Mouse (Mus musculus) thymus, adult 2 months (tissue): ENCODE measurements around the gene D17Wsu92e. TPM values are rescaled to one million over a fixed set of nuclear protein-coding genes. Genes with fewer than 3 reads are reported as not detected.
A peak's percentile ranks its signal among the peaks of the same experiment; 100 is the strongest.
"Not testable (repeated sequence)": the region's sequence is repeated elsewhere in the genome, so short reads cannot be mapped to it uniquely, and the experiment has no call there.

Source experiments
- DNase-seq: peaks from one replicate; pipeline ENCODE4 v3.0.0; 2021
- H3K27ac ChIP-seq: fragments of 200-500 bp; 2 replicates; pipeline ENCODE4 v1.5.1; 2012; ENCODE audit warnings: low read length, control low read depth; ENCODE audit not compliant: control insufficient read depth, insufficient read depth
- H3K27me3 ChIP-seq: fragments of 200-500 bp; 2 replicates; pipeline ENCODE4 v1.6.1; 2012; ENCODE audit warnings: mild to moderate bottlenecking, low read length, moderate library complexity, mixed read lengths; ENCODE audit not compliant: control insufficient read depth, insufficient read depth
- H3K36me3 ChIP-seq: fragments of 200-500 bp; 2 replicates; pipeline ENCODE4 v1.6.1; 2012; ENCODE audit warnings: mild to moderate bottlenecking, low read length, moderate library complexity; ENCODE audit not compliant: control insufficient read depth, insufficient read depth
- H3K4me1 ChIP-seq: fragments of 200-500 bp; replicated peaks from 2 replicates; pipeline ENCODE4 v1.6.1; 2012; ENCODE audit warnings: low read length; ENCODE audit not compliant: control insufficient read depth, insufficient read depth
- H3K4me3 ChIP-seq: fragments of 200-500 bp; 2 replicates; pipeline ENCODE4 v1.5.1; 2012; ENCODE audit warnings: mild to moderate bottlenecking, low read length, control low read depth, moderate library complexity; ENCODE audit not compliant: control insufficient read depth, insufficient read depth
- CTCF ChIP-seq: fragments of 200-500 bp; IDR thresholded peaks from 2 replicates; pipeline ENCODE4 v1.5.1; 2012; ENCODE audit warnings: mild to moderate bottlenecking, control low read depth, low read length, moderate library complexity, borderline replicate concordance; ENCODE audit not compliant: control insufficient read depth, poor library complexity, insufficient read depth; ENCODE audit errors: extremely low read depth
- POLR2A ChIP-seq: fragments of 200-500 bp; IDR thresholded peaks from 2 replicates; pipeline ENCODE4 v1.6.1; 2012; ENCODE audit warnings: mild to moderate bottlenecking, low read length, control low read depth, moderate library complexity; ENCODE audit not compliant: control insufficient read depth, poor library complexity, insufficient read depth; ENCODE audit errors: extremely low read depth
- WGBS: fragments of 180-500 bp; shearing (Covaris S2); methylation state at CpG from one replicate; pipeline ENCODE4 v1.1.7; 2018; 5-methylcytosine and 5-hydroxymethylcytosine counted together
- polyA plus RNA-seq: library from polyadenylated mRNA; depleted of rRNA; stranded (reverse); fragments of >200 nt; gene quantifications from 2 replicates; pipeline ENCODE4 v1.2.3, GENCODE M21; 2012

D17Wsu92e gene
- polyA plus RNA-seq, 1 experiment = 97.5 TPM

DNA sequence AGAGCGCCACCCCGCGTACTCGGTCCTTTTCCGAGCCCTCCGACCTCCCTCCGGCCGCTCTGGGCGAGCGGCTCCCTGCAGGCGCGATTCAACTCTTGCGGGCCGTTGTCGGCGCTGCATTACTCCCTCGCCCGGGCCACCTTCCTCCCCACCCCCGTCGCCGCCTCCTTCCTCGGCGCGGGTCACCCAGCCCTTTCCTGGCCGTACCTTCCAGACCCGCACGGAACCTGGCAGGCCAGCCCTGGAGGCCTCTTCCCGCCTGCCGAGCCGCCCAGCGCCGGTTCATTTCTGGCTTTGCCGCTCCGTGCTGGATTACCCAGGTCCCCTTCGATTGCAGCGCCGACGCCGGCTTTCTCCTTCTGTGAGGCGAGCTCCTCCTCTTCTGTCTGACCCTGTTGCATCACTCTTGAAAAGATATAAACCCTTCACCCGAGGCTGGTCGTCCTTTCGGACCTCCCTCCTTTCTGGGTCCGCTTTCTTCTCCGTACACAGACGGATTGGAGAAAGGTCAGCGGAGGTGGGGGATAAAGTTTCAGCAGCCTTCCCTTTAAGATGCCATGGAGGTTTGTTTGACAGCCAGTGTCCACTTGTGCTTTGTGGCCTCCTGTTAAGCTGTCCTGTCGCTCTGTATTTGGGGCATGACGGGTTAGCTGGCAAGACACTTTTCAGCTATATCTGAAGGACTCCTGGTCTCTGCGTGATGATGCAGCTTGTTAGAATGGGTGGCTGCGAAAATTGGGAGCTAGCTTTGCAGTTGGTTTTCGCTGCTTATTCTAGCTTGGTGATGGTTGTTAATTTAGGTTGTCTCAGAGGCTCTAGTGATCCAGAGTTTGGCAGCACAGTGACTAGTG is 36.6 kb upstream of the D17Wsu92e start:
- Histone ChIP-seq H3K27ac (no peak overlapping the region), H3K4me1 (peaks cover 9% of the 10 kb centered on the region), H3K36me3 (peaks cover 10% of the 10 kb centered on the region), H3K27me3 (peaks cover 10% of the 10 kb centered on the region; the same call in 1 of the 2 replicates), H3K4me3 (peak overlapping the region; percentile 98)
- no peak for TF ChIP-seq POLR2A
- no peak for TF ChIP-seq CTCF
- 3% methylated on average over 52 of the region's 52 CpGs for WGBS
- DNase-seq = peak; percentile 21

DNA sequence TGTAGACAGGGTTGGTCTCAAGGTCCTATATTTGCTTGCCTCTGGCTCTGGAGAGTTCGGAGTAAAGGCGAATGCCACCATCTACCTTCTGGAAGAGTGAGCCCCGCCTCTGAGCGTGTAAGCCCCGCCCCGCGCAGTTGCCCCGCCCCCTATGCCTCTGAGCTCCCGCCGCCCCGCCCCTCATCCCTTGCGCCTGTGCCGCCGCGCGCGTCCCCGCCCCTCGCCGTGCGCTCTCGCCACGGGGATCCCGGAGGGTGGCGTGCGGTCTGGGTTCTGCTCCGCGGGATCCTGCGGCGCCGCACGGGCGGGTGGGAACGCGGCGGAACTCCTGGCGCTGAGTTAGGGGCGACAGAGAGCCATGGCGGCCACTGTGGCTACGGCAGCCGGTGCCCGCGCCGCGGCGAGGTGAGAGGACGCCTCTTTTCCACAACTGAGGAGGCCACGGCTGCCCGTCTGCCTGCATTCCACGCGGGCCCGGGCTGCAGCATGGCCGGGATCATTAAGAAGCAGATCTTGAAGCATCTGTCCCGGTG is 35.9 kb upstream of the D17Wsu92e start, which contains the start of gene Uhrf1bp1:
Gene Uhrf1bp1, plus strand, starts transcription at position 177 of the 533 bp plus-strand sequence.
- H3K4me1 ChIP-seq = peaks cover 9% of the 10 kb centered on the region
- TF ChIP-seq POLR2A (no peak), CTCF (no peak)
- H3K27ac ChIP-seq = no peak within 1 kb of the TSS
- peaks cover 10% of the 10 kb centered on the region for H3K36me3 ChIP-seq
- DNase-seq = peak; percentile 69
- peaks cover 10% of the 10 kb centered on the region; the same call in 1 of the 2 replicates for H3K27me3 ChIP-seq
- under 1% methylated on average over 54 of the region's 54 CpGs for WGBS
- peak within 1 kb of the TSS; percentile 98 for H3K4me3 ChIP-seq

DNA sequence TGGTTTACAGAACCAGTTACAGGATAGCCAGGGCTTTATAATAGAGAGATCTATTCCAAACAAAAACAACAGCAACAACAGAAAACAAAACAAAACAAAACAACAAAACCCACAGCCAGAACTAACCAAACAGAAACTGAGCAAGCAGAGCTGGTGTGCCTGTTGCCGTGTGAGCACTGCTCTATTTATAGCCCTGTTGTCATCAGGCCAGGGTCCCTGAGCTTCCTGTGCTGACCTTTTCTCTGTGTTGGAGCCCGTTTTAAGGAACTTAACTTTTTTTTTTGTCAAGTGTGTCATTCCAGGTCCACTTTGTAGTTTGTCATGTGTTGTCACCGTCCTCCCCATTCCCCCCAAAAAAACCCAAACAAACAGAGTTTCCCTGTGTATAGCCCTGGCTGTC is 30.6 kb upstream of the D17Wsu92e start:
- H3K36me3 ChIP-seq = peaks cover 51% of the 10 kb centered on the region
- H3K4me1 ChIP-seq = no peaks in the 10 kb centered on the region
- H3K4me3 ChIP-seq = no peak overlapping the region
- DNase-seq = no peak
- 65% methylated on average over 3 of the region's 3 CpGs for WGBS
- no peaks in the 10 kb centered on the region for H3K27me3 ChIP-seq
- TF ChIP-seq CTCF (no peak), POLR2A (no peak)
- no peak overlapping the region for H3K27ac ChIP-seq

DNA sequence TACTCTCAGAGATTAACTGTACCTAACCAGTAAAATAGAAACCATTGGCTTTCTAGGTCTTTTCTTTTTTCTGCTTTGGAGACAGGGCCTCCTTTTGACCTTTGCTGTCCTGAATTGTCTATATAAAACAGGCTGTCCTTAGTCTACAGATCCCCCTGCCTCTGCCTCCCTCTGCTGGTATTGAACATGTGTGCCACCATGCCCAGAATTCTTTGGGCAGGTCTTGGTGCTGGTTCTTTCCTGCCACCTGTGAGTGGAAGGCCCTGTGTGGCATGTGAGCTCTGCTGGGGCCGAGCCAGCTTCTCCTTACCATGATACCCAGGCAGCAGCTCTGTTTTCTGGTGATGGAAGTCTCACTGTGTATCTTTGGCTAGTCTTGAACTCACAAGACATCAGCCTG is 27.9 kb upstream of the D17Wsu92e start:
- TF ChIP-seq CTCF (no peak), POLR2A (no peak)
- Histone ChIP-seq H3K4me3 (no peak overlapping the region), H3K27ac (no peak overlapping the region), H3K27me3 (no peaks in the 10 kb centered on the region), H3K4me1 (no peaks in the 10 kb centered on the region), H3K36me3 (peaks cover 66% of the 10 kb centered on the region)
- WGBS = 100% methylated on average over 1 of the region's 1 CpGs
- no peak for DNase-seq

DNA sequence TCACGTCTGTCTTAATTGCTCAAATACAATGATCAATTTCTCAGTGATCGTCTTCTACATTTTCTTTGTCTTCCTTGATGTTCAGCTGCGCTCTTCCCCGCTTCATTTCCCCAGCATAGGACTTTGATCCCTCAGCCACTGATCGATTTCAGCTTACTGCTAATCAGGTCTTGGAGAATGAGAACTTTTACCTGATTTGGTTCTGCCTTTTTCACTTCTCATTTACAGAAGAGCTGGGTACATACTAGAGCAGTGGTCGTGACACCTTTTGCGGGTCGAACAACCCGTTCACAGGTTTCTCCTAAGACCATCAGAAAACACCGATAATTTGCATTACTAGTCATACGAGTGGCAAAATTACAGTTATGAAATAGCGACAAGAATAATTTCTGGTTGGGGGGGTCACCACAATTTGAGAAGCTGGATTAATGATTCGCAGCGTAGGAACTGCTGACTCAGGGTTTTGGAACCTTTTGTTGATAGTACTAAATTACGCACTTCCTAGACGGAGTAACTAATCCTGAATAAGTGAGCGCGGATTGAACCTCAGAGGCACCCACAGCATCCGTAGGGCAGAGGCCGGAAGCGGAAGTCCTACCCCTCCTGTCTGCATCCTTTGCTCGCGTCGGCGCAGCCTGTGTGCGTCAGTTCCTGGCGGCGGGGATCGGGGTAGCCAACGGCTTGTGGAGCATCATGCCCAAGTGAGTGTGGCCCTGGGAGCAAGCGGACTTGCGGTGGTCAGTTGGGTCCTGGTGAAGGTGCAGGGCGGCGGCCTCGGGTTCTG is 19.2 kb upstream of the D17Wsu92e start:
- 1% methylated on average over 35 of the region's 35 CpGs for WGBS
- no peak overlapping the region for H3K27ac ChIP-seq

DNA sequence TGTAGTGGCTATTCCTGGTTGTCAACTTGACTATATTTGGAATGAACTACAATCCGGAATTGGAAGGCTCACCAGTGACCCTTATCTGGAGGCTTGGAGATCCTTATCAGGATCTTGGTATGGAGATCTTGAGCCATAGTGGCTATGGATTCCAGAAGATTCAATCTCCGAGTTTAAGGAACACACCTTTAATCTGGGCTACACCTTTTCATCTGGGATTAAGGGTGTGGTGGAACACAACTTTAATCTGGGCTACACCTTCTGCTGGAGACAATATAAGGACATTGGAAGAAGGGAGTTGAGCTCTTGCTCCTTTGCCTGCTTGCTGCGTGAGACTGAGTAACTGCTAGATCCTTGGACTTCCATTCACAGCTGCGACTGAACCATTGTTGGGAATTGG is 17.4 kb upstream of the D17Wsu92e start, which contains the start of gene Snrpc:
Gene Snrpc, plus strand, starts transcription at position 301 of the 400 bp plus-strand sequence.
- H3K27ac ChIP-seq, H3K4me1 ChIP-seq, H3K4me3 ChIP-seq, H3K27me3 ChIP-seq, H3K36me3 ChIP-seq, DNase-seq: not testable (repeated sequence)
- 89% methylated on average over 4 of the region's 4 CpGs for WGBS

More for the DNA sequence above, 19.2 kb upstream of the D17Wsu92e start:
- H3K36me3 ChIP-seq = peaks cover 18% of the 10 kb centered on the region; the same call in 1 of the 2 replicates
- peak; percentile 95 for DNase-seq
- no peaks in the 10 kb centered on the region for H3K27me3 ChIP-seq
- peaks cover 2% of the 10 kb centered on the region; the same call in 1 of the 2 replicates for H3K4me1 ChIP-seq
- peak overlapping the region; percentile 74 for H3K4me3 ChIP-seq
- peak; percentile 67 for TF ChIP-seq POLR2A
- TF ChIP-seq CTCF = peak; percentile 39; the same call in 1 of the 2 replicates
